Mouse (Mus musculus): ENCODE results near the gene Robo4. TPM values are rescaled to one million over a fixed set of nuclear protein-coding genes. Genes with fewer than 3 reads are reported as not detected.

Gene Robo4
- polyA plus RNA-seq, 2 experiments, result 13.2 to 13.8 TPM

- WGBS, result 8% methylated on average over 51 of the region's 54 CpGs
- Histone ChIP-seq H3K9me3 (ENCODE audit: control insufficient read depth, low read length) (no peaks in the 10 kb centered on the region), H3K4me2 (replicated peaks; ENCODE audit: low read depth, low read length, severe bottlenecking) (peak overlapping the region; percentile 89), H3K27me3 (ENCODE audit: control insufficient read depth, insufficient read depth, low read length) (peaks cover 17% of the 10 kb centered on the region), H3K36me3 (ENCODE audit: control insufficient read depth, insufficient read depth, low read length) (no peaks in the 10 kb centered on the region), H3K27ac (replicated peaks; ENCODE audit: low read depth, low read length) (no peak overlapping the region), H3K4me1 (ENCODE audit: control insufficient read depth, insufficient read depth, low read length) (peaks cover 5% of the 10 kb centered on the region; the same call in 1 of the 2 replicates), H3K4me3 (replicated peaks; ENCODE audit: low read length) (peak overlapping the region; percentile 44), H3K9ac (ENCODE audit: low read depth, low read length, severe bottlenecking) (peak overlapping the region; percentile 73)
- no peak for TF ChIP-seq POLR2A (IDR thresholded peaks at IDR 0.05; ENCODE audit: borderline replicate concordance, extremely low read depth, insufficient read depth, insufficient read length)
- ATAC-seq (ENCODE audit: low FRiP score, low read depth) (peak; percentile 73), DNase-seq (ENCODE audit: low spot score) (no peak)
Measured at GRCm38 (mm10) chr9:37384284-37385182, 17.2 kb upstream of the Robo4 start.

GRCm38 (mm10) chr9:37390891-37391290, 10.8 kb upstream of the Robo4 start:
- H3K4me2 ChIP-seq (replicated peaks; ENCODE audit: low read depth, low read length, severe bottlenecking), result no peak overlapping the region
- ATAC-seq (ENCODE audit: low FRiP score, low read depth), result no peak
- WGBS, result 89% methylated on average over 2 of the region's 2 CpGs

DNA sequence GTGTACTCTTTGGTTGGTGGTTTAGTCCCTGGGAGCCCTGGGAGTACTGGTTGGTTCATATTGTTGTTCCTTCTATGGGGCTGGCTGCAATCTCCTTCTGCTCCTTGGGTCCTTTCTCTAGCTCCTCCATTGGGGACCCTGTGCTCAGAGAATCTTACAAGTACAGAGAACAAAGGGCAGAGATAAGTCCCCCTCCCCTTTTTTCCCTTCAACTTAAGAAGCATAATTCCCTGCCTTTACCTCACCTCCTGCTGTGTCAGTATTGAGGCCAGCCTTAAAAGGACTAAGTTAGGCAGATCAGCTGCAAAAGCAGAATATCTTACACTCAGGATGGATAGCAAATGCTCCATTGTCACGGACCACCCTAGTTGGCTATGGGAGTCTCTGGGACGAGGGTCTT, 9.6 kb upstream of the Robo4 start:
- Histone ChIP-seq H3K36me3 (ENCODE audit: control insufficient read depth, insufficient read depth, low read length) (no peaks in the 10 kb centered on the region), H3K9ac (ENCODE audit: low read depth, low read length, severe bottlenecking) (no peak overlapping the region), H3K4me1 (ENCODE audit: control insufficient read depth, insufficient read depth, low read length) (no peaks in the 10 kb centered on the region), H3K9me3 (ENCODE audit: control insufficient read depth, low read length) (no peaks in the 10 kb centered on the region), H3K27me3 (ENCODE audit: control insufficient read depth, insufficient read depth, low read length) (no peaks in the 10 kb centered on the region), H3K27ac (replicated peaks; ENCODE audit: low read depth, low read length) (no peak overlapping the region), H3K4me2 (replicated peaks; ENCODE audit: low read depth, low read length, severe bottlenecking) (no peak overlapping the region), H3K4me3 (replicated peaks; ENCODE audit: low read length) (no peak overlapping the region)
- no peak for TF ChIP-seq POLR2A (IDR thresholded peaks at IDR 0.05; ENCODE audit: borderline replicate concordance, extremely low read depth, insufficient read depth, insufficient read length)
- ATAC-seq (ENCODE audit: low FRiP score, low read depth) (no peak), DNase-seq (ENCODE audit: low spot score) (no peak)
- 80% methylated on average over 2 of the region's 2 CpGs for WGBS

More at GRCm38 (mm10) chr9:37390891-37391290, 10.8 kb upstream of the Robo4 start:
- Histone ChIP-seq H3K9ac (ENCODE audit: low read depth, low read length, severe bottlenecking) (no peak overlapping the region), H3K9me3 (ENCODE audit: control insufficient read depth, low read length) (no peaks in the 10 kb centered on the region), H3K27me3 (ENCODE audit: control insufficient read depth, insufficient read depth, low read length) (0 out of 2 replicates have a peak, but pooled peaks cover under 1% of the 10 kb centered on the region), H3K4me3 (replicated peaks; ENCODE audit: low read length) (no peak overlapping the region), H3K4me1 (ENCODE audit: control insufficient read depth, insufficient read depth, low read length) (no peaks in the 10 kb centered on the region), H3K36me3 (ENCODE audit: control insufficient read depth, insufficient read depth, low read length) (no peaks in the 10 kb centered on the region), H3K27ac (replicated peaks; ENCODE audit: low read depth, low read length) (no peak overlapping the region)
- DNase-seq (ENCODE audit: low spot score), result no peak
- no peak for TF ChIP-seq POLR2A (IDR thresholded peaks at IDR 0.05; ENCODE audit: borderline replicate concordance, extremely low read depth, insufficient read depth, insufficient read length)

DNA sequence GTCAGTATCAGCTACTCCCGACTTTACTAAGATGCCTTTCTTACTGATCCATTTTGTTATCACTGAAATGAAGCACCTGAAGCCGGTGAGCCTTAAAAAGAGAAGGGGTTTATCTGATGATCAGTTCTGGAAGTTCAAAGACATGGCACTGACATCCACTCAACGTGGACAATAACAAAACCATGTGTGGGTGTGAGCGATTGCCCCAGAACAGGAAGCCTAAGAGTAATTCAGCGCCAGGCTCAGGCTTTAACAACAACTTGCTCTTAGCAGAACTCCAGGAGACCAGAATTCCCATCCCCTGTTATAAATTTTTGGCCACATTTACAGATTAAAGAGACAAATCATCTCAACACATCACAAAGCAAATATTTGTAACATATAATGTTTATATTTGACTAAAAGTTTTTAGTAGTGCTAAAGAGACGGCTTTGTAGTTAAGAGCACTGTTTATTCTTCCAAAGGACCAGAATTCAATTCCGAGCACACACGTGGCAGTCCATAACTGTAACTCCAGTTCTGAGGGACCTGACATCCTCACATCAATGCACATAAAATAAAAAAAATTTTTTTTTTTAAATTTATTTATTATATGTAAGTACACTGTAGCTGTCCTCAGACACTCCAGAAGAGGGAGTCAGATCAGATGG, 8.1 kb upstream of the Robo4 start:
- Histone ChIP-seq H3K36me3 (ENCODE audit: control insufficient read depth, insufficient read depth, low read length) (no peaks in the 10 kb centered on the region), H3K4me3 (replicated peaks; ENCODE audit: low read length) (no peak overlapping the region), H3K4me2 (replicated peaks; ENCODE audit: low read depth, low read length, severe bottlenecking) (no peak overlapping the region), H3K4me1 (ENCODE audit: control insufficient read depth, insufficient read depth, low read length) (no peaks in the 10 kb centered on the region), H3K27me3 (ENCODE audit: control insufficient read depth, insufficient read depth, low read length) (no peaks in the 10 kb centered on the region), H3K9ac (ENCODE audit: low read depth, low read length, severe bottlenecking) (no peak overlapping the region), H3K9me3 (ENCODE audit: control insufficient read depth, low read length) (no peaks in the 10 kb centered on the region), H3K27ac (replicated peaks; ENCODE audit: low read depth, low read length) (no peak overlapping the region)
- ATAC-seq (ENCODE audit: low FRiP score, low read depth) (no peak), DNase-seq (ENCODE audit: low spot score) (no peak)
- TF ChIP-seq POLR2A (IDR thresholded peaks at IDR 0.05; ENCODE audit: borderline replicate concordance, extremely low read depth, insufficient read depth, insufficient read length), result no peak
- WGBS, result 59% methylated on average over 8 of the region's 8 CpGs

- Histone ChIP-seq H3K27me3 (ENCODE audit: control insufficient read depth, insufficient read depth, low read length) (no peaks in the 10 kb centered on the region), H3K9me3 (ENCODE audit: control insufficient read depth, low read length) (no peaks in the 10 kb centered on the region), H3K4me3 (replicated peaks; ENCODE audit: low read length) (no peak overlapping the region), H3K27ac (replicated peaks; ENCODE audit: low read depth, low read length) (no peak overlapping the region), H3K4me1 (ENCODE audit: control insufficient read depth, insufficient read depth, low read length) (no peaks in the 10 kb centered on the region), H3K9ac (ENCODE audit: low read depth, low read length, severe bottlenecking) (no peak overlapping the region), H3K36me3 (ENCODE audit: control insufficient read depth, insufficient read depth, low read length) (no peaks in the 10 kb centered on the region), H3K4me2 (replicated peaks; ENCODE audit: low read depth, low read length, severe bottlenecking) (no peak overlapping the region)
- DNase-seq (ENCODE audit: low spot score) (no peak), ATAC-seq (ENCODE audit: low FRiP score, low read depth) (no peak)
- 96% methylated on average over 2 of the region's 2 CpGs for WGBS
- TF ChIP-seq POLR2A (IDR thresholded peaks at IDR 0.05; ENCODE audit: borderline replicate concordance, extremely low read depth, insufficient read depth, insufficient read length), result no peak
Measured at GRCm38 (mm10) chr9:37400585-37400984, 1.1 kb upstream of the Robo4 start.
